Mouse (Mus musculus): ENCODE data around the gene Utp15.

Gene Utp15

DNA sequence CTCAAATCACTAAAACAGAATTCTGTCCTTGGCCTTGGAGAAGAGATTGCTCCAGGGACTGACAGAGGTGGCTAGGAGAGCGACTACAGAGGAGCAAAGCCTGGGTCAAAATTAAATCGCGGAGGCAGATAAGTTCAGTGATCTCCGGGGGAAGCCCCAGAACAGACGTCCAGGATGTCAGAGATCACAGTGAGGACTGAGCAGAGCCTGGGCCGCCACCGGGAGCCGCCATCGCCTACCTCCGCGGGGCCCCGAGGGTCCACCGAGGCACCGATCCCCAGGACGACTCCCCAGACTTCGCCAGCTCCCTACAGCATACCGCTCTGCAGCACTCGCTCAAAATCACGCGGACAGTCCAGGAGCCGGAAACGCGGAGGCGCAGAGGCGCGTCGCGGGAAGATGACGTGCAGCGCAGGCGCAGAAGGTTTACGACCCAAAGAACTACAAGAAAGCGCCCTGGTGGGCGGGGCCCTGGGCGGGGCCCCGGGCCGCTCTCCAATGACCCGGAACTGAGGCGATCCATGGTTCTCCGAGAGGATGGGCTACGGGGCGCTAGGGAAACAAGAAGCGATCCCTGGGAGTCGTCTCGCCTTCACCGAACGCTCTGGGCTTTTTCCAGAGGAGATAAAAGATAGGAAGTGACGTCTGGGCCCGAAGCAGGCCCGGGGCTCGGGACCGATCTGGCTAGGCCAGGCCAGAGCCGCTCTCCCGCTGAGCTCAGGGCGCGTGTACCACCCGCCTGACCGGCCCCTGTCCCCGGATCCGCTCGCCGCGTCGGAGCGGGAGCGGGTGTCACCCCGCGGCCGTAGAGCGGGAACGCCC, at the start of gene Utp15, which contains the start of gene Ankra2:
TSS of gene Utp15 (minus strand) at position 406 of the 822 bp plus-strand sequence.
TSS of gene Ankra2 (plus strand) at position 439 of the 822 bp plus-strand sequence.
- DNase-seq: peak; percentile 98

DNA sequence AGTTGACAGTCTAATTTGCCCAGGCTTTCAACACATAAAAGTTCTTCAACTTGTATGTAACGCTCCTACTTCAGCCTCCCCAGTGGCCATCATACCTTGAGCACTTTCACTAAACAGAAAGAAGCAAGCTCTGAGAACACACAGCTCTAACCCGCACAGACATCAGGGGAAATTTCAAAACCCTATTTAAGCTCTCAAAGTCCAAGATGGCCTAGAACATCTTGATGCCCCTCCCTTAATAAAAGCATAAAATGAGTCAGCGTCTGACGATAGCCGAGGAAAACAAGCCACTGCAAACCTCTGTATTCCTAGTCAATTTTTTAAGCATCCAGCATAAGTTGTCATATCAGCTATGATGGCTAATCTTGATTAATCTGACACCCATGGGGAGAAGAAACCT, 48.8 kb upstream of the Utp15 start:
- no peak for DNase-seq

DNA sequence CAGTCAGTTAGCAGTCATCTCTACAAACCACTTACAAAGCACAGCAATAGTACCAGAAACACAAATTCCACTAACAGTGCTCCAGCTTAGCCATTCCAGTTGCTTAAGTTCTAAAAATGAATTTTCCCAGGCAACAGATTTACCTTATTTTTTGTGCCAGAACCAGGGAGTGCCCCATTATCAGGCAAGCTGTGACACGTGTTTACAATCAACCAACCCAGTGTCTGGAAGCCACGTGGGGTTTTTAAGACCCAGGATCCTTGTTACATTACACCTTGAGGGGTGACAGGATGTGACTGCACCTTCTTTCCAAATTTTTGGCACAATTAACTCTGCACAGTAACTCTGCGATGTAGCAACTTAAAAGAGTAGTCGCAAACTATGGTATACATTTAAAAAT, 45.9 kb upstream of the Utp15 start:
- DNase-seq: no peak

DNA sequence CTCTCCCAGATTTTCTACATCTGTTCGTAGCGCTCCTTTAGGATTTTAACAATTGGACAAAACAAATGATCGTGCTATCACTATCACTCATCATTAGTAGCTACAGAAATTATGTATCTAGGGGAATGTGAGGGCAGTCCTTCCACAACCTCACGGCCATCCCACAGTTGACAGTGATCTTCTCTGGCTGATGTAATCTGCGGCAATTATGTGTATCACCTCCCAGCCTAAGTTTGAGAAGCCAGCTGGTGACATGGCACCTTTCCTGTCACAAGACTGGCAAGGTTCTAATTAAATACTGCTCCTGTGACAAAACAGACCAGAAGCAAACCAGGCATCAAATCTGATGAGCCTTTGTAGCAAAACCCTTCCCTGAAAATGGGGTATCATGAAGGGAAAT, 45.2 kb upstream of the Utp15 start:
- no peak for DNase-seq

DNA sequence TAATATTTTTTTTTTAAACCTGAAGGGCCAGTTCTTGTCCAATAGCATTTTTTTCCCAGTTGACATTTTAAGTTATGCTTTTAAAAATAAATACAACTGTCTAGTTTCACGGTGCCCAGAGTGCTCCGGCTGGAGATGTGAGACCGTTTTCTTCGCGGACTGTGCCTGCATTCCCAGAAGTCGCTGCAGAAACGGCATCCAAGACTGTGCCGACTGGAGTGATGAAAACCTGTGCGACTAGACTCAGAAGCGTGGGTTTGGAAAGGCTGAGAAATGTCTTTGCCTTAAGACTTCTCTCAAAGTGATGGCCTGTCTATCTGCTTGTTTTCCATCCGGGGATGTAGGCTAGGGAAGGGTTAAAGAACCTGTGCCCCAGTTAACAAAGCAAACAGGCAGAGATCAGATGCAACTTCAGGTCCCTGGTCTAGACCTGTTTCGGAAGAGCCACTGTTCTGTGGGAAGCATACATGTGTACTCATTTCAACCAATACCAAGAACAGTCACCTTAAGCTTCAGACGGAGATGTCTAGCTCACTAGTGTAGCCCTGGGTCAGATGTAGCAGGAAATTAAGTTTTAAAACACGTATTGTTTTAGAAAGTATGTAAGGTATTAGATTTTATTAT, 44.1 kb upstream of the Utp15 start:
- no peak for DNase-seq

DNA sequence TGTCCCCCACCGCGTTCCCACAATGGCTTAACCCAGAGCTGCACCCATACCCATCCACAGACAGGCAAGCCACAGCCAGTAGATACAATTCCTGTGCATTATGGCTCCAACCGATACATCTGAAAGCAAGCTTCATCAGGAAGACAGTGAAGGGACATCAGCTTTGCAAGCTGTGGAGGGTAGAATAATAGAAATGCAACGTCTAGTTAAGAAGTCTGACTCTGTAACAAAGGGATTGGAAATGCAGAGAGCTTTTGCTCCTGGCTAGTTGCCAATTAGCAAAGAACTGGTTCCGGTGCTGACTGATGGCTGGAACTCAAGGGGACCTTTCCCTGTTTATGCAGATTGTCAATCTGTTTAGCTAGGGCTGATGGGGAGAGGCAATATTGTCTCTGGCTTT, 43.6 kb upstream of the Utp15 start:
- DNase-seq: no peak

DNA sequence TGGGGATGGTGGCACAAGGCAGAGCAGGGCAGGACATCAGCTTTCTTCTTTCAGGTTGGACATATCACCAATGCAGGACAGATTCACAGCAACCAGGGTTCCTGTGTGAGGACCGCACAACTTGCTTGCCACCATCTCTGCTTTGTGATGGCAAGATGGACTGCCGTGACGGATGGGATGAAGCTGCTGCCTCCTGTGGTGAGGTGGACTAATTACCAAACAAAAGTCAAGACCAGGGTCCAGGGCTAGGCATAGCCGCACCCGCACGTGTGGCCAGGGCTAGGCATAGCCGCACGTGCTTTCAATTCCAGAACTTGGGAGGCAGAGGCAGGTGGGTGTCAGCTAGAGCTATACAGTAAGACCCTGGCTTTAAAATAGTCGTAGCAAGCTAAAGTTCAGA, 42.4 kb upstream of the Utp15 start:
- no peak for DNase-seq

DNA sequence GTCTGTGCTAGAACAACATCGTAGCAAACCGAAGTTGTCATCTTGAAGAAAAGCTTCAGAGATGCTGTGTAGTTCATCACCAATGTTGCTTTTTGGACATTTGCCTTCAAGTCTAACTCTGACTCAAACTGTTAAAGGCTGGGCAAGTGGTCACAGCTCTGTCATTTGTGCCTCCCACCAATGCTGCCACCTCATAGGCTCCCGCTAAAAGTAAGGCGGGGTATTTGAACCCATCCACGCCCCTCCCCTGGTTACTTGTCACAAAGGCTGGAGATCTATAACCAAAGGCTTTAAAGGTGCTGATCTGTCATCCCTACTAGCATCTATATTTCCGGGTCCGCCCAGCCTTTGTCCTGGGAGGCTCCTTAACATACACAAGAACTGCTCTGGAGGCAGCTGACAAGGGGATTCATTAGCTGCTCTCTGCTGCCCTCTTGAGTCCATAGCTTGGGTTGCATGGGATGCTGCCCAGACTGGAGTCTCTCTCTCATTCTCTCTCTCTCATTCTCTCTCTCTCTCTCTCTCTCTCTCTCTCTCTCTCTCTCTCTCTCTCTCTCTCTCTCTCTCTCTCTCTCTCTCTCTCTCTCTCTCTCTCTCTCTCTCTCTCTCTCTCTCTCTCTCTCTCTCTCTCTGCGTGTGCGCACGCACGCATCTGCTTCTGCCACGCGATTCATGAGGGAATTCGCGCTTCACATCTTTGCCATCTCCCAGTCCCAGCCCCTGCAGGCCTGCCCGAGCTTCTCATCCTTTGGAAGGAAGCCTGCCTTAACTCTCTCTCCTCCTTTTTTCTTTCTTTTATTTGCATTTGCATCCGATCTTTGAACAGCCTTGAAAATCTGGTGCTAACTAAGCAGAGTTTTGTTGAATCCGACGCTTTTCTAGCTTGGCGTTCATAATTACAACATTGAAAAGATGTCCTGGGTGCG, 36.3 kb upstream of the Utp15 start:
- peak; percentile 57 for DNase-seq

DNA sequence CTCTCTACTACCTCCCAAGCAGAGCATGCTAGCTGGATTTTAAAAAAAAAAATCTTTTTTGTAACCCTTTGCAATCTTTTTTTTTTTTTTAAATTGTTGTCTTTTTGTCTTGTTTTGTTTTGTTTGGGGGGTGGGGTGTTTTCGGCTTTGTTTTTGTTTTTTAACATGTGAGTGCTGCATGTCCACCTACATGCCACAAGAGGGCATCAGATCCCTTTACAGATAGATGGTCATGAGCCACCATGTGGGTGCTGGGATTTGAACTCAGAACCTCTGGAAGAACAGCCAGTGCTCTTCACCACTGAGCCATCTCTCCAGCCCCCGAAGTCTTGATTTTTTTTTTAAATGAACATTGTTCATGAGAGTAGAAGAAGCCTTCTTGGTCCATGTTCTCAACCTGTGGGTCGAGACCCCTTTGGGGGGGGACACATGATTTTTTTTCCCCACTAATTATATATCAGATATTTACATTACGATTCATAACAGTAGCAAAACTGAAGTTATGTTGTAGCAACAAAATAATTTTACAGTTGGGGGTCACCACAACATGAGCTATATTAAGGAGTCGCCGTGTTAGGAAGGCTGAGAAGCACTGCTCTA, 35.1 kb upstream of the Utp15 start:
- DNase-seq: no peak

DNA sequence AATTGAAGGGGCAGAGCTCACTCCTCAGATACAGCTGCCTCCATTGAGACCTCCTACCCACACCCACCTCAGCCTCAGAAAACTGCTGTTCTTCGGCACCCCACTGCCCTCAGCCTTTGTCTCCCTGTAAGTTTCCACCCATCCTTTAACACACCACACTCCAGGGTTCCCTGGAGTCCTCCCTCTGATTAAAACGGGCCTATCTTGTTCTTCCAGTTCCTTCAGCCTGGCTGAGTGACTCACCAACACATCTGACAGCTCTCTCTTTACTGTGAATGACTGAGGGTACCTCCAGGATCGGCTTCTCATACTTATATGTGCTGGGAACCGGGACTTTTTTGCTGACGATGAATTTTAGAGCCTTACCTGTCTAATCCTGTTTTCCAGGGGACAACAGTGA, 33.2 kb upstream of the Utp15 start:
- DNase-seq: no peak

DNA sequence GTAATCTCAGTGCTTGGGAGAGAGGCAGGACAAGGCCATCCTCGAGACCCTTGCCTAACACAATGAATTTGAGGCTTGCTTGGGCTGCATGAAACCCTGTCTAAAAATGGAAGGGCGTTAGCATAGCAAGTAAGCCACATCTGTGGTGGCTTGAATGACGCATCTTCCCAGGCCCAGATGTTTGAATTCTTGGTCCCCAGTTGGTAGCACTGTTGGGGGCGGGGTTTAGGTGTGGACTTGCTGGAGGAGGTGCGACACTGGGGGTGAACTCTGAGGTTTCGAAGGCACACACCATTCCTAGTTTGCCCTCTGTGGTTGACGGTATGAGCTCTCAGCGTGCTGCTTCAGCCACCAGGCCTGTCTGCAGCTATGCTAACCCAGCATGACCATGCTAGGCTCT, 28.9 kb upstream of the Utp15 start:
- DNase-seq: no peak

DNA sequence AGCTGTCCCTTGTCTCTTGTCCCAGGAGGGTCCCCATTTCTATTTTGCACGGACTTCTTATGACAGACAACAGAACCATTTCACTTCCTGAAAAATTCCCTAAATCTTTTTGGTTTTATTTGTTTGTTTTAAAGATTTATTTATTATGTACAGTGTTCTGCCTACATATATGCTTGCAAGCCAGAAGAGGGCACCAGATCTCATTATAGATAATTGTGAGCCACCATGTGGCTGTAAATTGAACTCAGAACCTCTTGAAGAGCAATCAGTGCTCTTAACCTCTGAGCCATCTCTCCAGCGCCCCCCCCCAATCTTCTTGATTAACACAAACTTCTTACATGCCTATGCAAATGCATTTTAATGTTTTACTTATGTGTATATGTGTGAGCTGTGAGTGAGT, 27.9 kb upstream of the Utp15 start:
- no peak for DNase-seq

DNA sequence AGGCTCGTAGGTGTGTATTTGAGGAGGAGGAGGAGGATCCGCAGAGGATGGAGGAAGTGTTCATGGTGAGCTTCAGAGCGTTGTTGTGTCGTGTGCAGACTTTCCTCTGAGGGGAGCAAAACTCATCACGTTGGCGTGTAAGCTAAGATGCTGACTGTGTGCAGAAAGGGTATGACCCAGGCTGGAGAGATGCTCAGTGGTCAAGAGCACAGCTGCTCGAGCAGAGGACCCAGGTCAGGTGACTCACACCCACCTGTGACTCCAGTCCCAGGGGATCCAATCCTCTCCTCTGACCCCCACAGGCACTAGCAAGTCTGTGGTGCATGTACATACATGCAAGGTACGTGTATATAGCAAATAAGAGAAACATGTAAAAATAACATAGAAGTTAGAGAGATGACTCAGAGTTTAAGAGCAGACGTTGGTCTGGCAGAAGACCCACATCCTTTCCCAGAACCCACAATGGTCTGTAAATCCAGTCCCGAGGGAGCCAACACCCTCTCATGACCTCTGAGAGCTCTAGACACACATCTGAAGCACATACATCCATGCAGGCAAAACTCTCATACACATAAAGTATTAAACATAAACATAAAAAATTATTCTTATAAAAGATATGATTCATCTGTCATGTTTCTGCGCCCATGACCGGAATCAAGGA, 18.3 kb upstream of the Utp15 start:
- DNase-seq: no peak

DNA sequence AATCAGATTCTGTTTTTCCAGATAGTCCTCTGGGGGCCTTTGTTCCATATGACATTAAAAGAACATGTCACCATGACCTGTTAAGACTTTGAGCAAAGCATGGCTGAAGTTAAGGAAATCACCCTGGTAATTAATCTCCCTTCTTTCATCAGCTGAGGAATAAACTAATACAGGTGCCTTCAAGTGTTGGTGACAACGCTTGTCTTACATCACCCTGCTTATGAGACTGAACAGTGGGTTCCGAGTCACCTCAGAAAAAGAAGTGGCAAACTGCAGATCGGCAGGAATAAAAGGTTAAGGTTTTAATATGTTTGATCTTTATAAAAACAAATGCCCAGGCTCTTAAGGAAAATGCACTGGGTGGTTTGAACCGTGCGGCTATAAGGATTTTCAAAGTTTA, 16.8 kb upstream of the Utp15 start, which contains the start of gene Gm21976:
TSS of gene Gm21976 (plus strand) at position 202 of the 400 bp plus-strand sequence.
- no peak for DNase-seq

DNA sequence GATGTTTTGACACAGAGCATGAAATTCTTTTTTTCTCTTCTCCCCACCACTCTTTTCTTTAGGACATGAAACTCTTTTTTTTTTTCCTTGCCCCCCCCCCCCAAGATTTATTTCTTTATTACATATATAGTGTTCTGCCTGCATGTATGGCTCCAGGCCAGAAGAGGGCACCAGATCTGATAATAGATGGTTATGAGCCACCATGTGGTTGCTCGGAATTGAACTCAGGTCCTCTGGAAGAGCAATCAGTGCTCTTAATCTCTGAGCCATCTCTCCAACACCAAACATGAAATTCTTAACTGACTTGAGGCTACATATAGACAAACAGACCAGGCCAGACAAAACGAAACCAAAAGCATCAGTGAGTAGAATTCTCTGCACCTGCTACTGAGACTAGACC, 14.7 kb upstream of the Utp15 start:
- DNase-seq: no peak

DNA sequence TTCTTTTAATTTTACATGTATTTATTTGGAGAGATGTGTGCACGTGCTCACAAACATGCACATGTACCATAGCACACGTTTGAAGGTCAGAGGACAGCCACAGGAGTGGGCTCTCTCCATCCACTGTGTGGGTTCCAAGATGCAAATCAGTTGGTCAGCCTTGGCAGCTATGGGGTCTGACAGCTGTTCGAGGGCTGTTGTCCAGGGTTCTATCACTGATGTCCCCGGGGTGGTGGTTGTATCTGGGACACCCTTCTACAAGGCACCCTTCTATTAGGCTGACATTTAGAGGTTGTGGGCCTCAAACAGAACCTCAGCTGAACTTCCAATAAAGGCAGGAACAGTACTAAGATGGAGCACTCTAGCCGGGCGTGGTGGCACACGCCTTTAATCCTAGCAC, 13.4 kb upstream of the Utp15 start:
- no peak for DNase-seq

DNA sequence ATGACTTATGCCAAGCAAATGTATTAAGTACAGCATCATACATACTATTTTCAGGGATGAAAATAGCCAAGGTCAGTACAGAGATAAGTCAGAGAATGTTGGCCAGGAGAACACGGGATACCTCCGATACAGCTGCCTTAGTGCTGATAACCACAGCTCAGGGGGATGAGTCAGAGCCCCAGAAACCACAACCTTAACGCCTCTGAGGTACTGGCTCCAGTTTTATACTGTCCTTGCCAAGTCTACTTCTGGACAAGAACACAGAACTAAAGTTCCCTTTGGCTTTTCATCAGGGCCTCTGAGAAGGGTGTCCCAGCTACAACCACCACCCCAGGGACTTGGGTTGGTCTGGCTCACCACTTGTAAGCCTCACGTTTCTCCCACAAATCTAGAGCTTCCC, 12.8 kb upstream of the Utp15 start:
- DNase-seq: no peak

DNA sequence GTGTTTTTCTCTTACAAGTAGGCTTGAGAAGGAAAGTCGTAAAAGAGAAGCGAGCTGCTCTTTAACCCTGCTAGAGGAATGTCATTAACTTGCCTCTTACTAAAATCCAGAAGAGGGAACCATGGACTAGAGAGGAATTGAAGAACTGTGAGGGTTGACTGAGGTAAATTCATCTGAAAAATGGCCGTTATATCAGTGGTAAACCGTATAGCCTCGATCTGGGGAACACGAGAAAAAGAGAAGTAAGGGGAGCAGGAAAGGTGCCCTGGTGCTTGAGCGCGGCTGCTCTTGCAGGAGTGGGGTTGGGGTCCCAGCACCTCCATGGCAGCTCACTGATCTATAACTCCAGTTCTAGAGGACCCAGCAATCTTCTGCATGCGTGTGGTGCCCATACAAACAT, 11.2 kb upstream of the Utp15 start:
- DNase-seq: no peak

DNA sequence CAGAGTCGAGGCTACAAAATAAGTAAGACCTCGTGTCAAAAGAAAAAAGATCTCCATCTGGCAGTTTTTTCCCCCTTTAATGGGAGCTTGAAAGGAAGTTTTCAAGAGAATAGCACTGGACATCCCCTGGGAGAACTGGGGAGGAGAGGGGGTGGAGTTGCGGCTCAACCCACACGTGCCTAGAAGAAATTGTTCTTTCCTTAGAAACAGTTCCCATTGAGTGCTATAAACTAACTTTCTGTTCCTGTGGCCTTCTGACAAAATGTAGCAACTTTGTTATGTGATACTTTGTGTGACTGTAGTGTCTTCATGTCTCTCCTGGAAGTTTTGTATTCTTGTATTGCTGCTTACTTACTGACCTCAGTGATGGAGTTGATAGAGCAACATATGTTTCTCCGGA, 1.3 kb upstream of the Utp15 start:
- DNase-seq: no peak

DNA sequence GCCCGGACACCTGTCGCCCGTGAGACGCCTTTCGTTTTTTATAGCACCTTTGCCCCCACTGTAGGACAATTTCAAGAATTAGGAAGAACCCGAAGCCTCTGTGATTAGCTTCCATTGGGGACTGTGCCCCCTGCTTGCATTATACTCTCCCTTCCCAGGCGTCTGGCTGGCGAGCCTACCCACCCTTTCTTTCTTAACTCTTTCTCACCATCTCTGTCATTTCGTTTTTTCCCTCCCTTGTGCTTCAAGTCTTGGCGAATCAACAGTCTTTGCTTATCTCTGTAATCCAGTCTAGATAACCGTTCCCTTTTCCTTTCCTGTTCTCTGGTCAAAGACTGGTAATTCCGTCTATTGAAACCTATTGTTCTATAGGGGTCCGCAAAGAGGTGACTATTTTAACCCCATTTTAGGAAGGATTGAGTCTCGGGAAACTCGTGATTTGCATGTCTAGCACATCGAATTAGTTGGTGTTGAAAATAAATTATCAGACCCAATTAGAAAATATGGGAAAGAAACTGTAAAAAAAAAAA, 682 bp upstream of the Utp15 start:
- DNase-seq: no peak

DNA sequence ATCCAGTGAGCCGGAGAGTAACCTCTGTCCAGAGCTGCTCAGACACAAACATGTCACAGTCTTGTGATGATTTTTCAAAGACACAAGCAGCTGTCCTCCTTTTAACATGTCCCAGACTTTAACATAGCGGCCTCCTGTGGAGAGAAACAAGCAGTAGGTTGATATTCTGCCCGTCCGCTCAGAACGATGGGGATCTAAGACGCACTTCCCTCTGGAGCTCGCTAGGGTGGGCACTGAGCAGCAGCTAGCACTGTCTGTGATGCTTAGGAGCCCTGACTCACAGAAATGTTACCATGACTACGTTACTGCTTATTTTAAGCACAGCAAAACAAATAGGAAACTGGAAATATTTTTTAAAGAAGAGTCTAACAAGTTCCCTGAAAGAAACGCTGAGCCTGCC, 7.9 kb downstream of the Utp15 start:
- DNase-seq: no peak

DNA sequence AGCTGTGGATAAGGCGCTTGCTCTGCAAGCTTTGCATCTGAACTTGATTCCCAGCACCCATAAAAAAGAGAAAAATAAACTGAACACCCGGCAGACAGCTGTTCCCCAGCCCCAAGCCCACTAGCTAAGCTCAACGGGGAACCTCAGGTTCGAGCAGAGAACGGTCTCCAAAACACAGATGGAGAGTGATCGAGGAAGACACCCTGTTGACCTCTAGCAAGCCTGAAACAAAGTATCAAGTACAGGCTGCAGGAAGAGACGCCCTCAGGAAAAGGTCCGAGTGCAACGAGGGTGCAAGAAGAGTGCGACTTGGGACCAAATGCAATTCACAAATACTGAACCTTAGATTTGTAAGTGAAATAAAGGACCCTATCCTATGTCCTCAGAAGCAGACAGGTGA, 13.2 kb downstream of the Utp15 start:
- DNase-seq: no peak

Measured in cerebellum, adult 11-12 months (tissue).